ENCODE assay signal across 34 mouse cellular contexts in genomic region chr6:22418279-22418678, GRCm38 (mm10).
"Had no signal": no experiment of that assay in that cellular context is flagged by ENCODE, and none has a peak within 500 bp of the region (broad histone marks: within the 10 kb centered on the region; RNA-seq: fewer than 3 reads in every experiment).

No protein-coding gene starts in this region.

- H3K9ac ChIP-seq: heart, embryonic 12.5 days; heart, embryonic 13.5 days; heart, embryonic 15.5 days; hindbrain, embryonic 12.5 days; hindbrain, embryonic 13.5 days; hindbrain, embryonic 14.5 days; hindbrain, embryonic 15.5 days; intestine, embryonic 15.5 days; kidney, embryonic 15.5 days had no signal

- DNase-seq: heart, postnatal 10 days; heart, postnatal 14 days; heart, postnatal 36 days; heart, postnatal 4 days; kidney, adult 18-20 months; kidney, adult 2 months; kidney, adult 8-10 months; kidney, adult 9 months; kidney, postnatal 10 days; kidney, postnatal 14 days; kidney, postnatal 25 days; kidney, postnatal 36 days; kidney, postnatal 4 days; layer of hippocampus, adult 9-11 months; layer of hippocampus, postnatal 36 days had no signal

- H3K4me1 ChIP-seq: heart, embryonic 15.5 days; hindbrain, embryonic 12.5 days; hindbrain, embryonic 13.5 days; hindbrain, embryonic 15.5 days; intestine, embryonic 15.5 days had no signal

- H3K27me3 ChIP-seq: heart, embryonic 12.5 days; heart, embryonic 13.5 days; heart, embryonic 15.5 days; hindbrain, embryonic 12.5 days; hindbrain, embryonic 13.5 days; hindbrain, embryonic 15.5 days; intestine, embryonic 15.5 days; kidney, embryonic 15.5 days had no signal

- H3K27ac ChIP-seq: heart, embryonic 13.5 days; heart, embryonic 15.5 days; hindbrain, embryonic 10.5 days; hindbrain, embryonic 12.5 days; hindbrain, embryonic 13.5 days; hindbrain, embryonic 14.5 days; hindbrain, embryonic 15.5 days; hindbrain, postnatal 0 days; intestine, embryonic 15.5 days; kidney, embryonic 15.5 days; kidney, postnatal 0 days; layer of hippocampus, adult 2 months; left cerebral cortex, adult 2 months had no signal

- H3K9me3 ChIP-seq: heart, embryonic 13.5 days; heart, embryonic 15.5 days; hindbrain, embryonic 10.5 days; hindbrain, embryonic 12.5 days; hindbrain, embryonic 13.5 days; hindbrain, embryonic 15.5 days; intestine, embryonic 15.5 days; kidney, embryonic 15.5 days had no signal

- H3K36me3 ChIP-seq: heart, embryonic 12.5 days; heart, embryonic 13.5 days; heart, embryonic 15.5 days; hindbrain, embryonic 10.5 days; hindbrain, embryonic 12.5 days; hindbrain, embryonic 13.5 days; hindbrain, embryonic 15.5 days; intestine, embryonic 15.5 days; kidney, embryonic 15.5 days had no signal

- H3K4me3 ChIP-seq: heart, embryonic 12.5 days; heart, embryonic 13.5 days; heart, embryonic 15.5 days; hindbrain, embryonic 10.5 days; hindbrain, embryonic 12.5 days; hindbrain, embryonic 13.5 days; hindbrain, embryonic 15.5 days; intestine, embryonic 15.5 days; kidney, embryonic 15.5 days; layer of hippocampus, adult 2 months; left cerebral cortex, adult 2 months had no signal

- ATAC-seq: hindbrain, embryonic 16.5 days; hindbrain, postnatal 0 days; inflammation-experienced regulatory T-cells, adult 6 months; intestine, embryonic 16.5 days; intestine, postnatal 0 days had no signal

- H3K4me2 ChIP-seq: heart, embryonic 11.5 days; heart, embryonic 12.5 days; heart, embryonic 13.5 days; heart, embryonic 15.5 days; hindbrain, embryonic 12.5 days; hindbrain, embryonic 13.5 days; hindbrain, embryonic 14.5 days; hindbrain, embryonic 15.5 days; intestine, embryonic 15.5 days; kidney, embryonic 15.5 days had no signal
